Mouse (Mus musculus): Measurements from ENCODE around the gene Rgs8. TPM values are rescaled to one million over a fixed set of nuclear protein-coding genes. Genes with fewer than 3 reads are reported as not detected.

Gene Rgs8
- total and polyA plus RNA-seq, 3 experiments, result 0.06 TPM; not detected in 2

DNA sequence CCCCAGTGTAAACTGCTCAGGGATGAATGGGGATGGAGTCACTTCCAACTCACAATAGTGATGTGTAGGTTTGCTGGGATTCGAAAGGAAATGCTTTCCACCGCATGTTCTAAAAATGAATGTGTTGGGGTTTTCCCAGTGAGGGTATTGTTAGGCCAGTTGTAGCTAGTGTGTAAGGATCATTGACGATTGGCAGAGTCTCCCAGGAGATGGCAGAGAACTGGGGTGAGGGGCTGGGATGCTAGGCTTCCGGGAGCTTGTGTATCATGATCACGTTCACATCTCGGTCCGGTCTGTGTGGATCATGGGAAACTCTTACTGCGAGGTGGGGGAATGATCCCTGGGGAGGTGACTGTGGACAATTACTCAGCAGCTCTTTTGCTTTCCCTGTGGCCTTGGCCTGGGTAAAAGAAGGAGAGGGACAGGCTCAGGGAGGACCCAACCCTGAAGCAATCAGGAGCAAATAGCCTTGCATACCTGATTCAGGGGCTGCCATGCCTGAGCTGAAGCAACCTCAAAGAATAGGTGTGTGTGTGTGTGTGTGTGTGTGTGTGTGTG lies 50.1 kb downstream of the Rgs8 start:
- no peak overlapping the region for H3K9ac ChIP-seq (ENCODE audit: low read depth, low read length)

DNA sequence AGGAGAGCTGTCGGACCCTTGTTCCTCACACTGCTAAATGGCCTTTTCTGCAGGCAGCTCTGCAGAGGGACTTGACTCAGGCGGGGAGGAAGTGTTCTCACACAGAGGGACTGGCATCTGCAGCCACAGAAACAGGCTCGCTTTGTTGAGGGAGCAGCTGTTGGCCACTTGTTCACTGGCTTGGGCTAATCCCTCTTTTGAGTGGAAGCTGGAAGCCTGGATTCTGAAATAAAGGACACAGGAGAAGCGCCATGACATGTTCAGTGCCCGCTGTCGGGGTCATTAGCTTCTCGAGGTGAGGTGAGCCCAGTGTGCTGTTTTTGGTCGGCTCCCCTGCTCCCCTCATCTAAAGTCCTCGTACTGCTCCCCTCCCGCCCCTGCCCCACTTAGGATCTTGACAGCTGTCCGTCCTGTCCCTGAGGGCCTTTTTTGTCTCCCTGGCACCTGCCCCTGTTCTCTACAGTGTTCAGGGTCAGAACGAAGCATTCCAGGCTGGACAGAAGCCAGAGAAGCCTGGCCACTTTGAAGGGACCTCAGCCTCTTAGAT lies 50.7 kb downstream of the Rgs8 start:
- Histone ChIP-seq H3K79me2 (replicated peaks; ENCODE audit: control insufficient read depth, insufficient read depth, low read length) (no peaks in the 10 kb centered on the region), H3K27me3 (ENCODE audit: control insufficient read depth, insufficient read depth, low read length) (no peaks in the 10 kb centered on the region), H3K36me3 (ENCODE audit: control insufficient read depth, insufficient read depth, low read length) (no peaks in the 10 kb centered on the region), H3K9ac (ENCODE audit: low read depth, low read length) (no peak overlapping the region), H3K4me3 (no peak overlapping the region), H3K4me1 (ENCODE audit: control insufficient read depth, insufficient read depth, low read length) (no peaks in the 10 kb centered on the region; the same call in 1 of the 2 replicates), H3K27ac (no peak overlapping the region)
- intact Hi-C loops (cut with DNase I), result no loop called here
- no peak for DNase-seq
- 28% methylated on average over 12 of the region's 12 CpGs for WGBS
- no peak for TF ChIP-seq EP300 (IDR thresholded peaks at IDR 0.05; ENCODE audit: insufficient read depth, low read depth, low read length)
- no peak for TF ChIP-seq POLR2A (IDR thresholded peaks at IDR 0.05; ENCODE audit: insufficient read depth, low read depth, low read length)
- no peak for TF ChIP-seq CTCF (IDR thresholded peaks at IDR 0.05)

More for the DNA sequence above, 50.1 kb downstream of the Rgs8 start:
- intact Hi-C loops (cut with DNase I), result no loop called here
- TF ChIP-seq EP300 (IDR thresholded peaks at IDR 0.05; ENCODE audit: insufficient read depth, low read depth, low read length) (no peak), CTCF (IDR thresholded peaks at IDR 0.05) (no peak), POLR2A (IDR thresholded peaks at IDR 0.05; ENCODE audit: insufficient read depth, low read depth, low read length) (no peak)
- WGBS, result 39% methylated on average over 8 of the region's 8 CpGs
- H3K4me3 ChIP-seq, result no peak overlapping the region
- H3K4me1 ChIP-seq (ENCODE audit: control insufficient read depth, insufficient read depth, low read length), result no peaks in the 10 kb centered on the region; the same call in 1 of the 2 replicates
- no peak overlapping the region for H3K27ac ChIP-seq
- H3K27me3 ChIP-seq (ENCODE audit: control insufficient read depth, insufficient read depth, low read length), result no peaks in the 10 kb centered on the region
- H3K79me2 ChIP-seq (replicated peaks; ENCODE audit: control insufficient read depth, insufficient read depth, low read length), result no peaks in the 10 kb centered on the region
- no peaks in the 10 kb centered on the region for H3K36me3 ChIP-seq (ENCODE audit: control insufficient read depth, insufficient read depth, low read length)
- DNase-seq, result no peak

GRCm38 (mm10) chr1:153704174-153704573 lies 51.3 kb downstream of the Rgs8 start:
- Histone ChIP-seq H3K36me3 (ENCODE audit: control insufficient read depth, insufficient read depth, low read length) (no peaks in the 10 kb centered on the region), H3K27ac (no peak overlapping the region), H3K9ac (ENCODE audit: low read depth, low read length) (no peak overlapping the region), H3K79me2 (replicated peaks; ENCODE audit: control insufficient read depth, insufficient read depth, low read length) (no peaks in the 10 kb centered on the region), H3K4me3 (no peak overlapping the region), H3K27me3 (ENCODE audit: control insufficient read depth, insufficient read depth, low read length) (no peaks in the 10 kb centered on the region), H3K4me1 (ENCODE audit: control insufficient read depth, insufficient read depth, low read length) (no peaks in the 10 kb centered on the region; the same call in 1 of the 2 replicates)
- 65% methylated on average over 7 of the region's 7 CpGs for WGBS
- TF ChIP-seq CTCF (IDR thresholded peaks at IDR 0.05), result no peak
- no peak for TF ChIP-seq POLR2A (IDR thresholded peaks at IDR 0.05; ENCODE audit: insufficient read depth, low read depth, low read length)
- TF ChIP-seq EP300 (IDR thresholded peaks at IDR 0.05; ENCODE audit: insufficient read depth, low read depth, low read length), result no peak
- DNase-seq, result no peak
- intact Hi-C loops (cut with DNase I), result no loop called here

DNA sequence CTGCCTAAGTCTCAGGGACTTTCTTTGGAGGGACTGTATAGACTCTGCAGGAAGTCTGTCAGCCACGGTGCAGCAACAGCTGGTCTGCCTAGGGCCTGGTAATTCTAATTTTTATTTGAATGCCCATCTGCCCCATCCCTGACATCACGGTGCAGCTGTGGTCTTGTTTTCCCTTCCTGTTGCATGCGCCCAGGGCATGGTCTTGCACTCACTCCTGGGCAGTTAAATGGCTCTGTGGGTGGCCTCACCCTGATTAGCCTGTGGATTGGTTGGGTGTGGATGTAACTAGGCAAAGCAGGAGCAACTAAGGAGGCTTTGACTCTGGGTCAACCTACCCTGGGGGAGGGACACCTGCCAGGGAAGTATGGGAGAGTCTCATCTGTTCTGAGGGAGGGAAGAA lies 52.2 kb downstream of the Rgs8 start:
- H3K79me2 ChIP-seq (replicated peaks; ENCODE audit: control insufficient read depth, insufficient read depth, low read length), result no peaks in the 10 kb centered on the region
- H3K27ac ChIP-seq, result no peak overlapping the region
- H3K36me3 ChIP-seq (ENCODE audit: control insufficient read depth, insufficient read depth, low read length), result no peaks in the 10 kb centered on the region
- H3K27me3 ChIP-seq (ENCODE audit: control insufficient read depth, insufficient read depth, low read length), result no peaks in the 10 kb centered on the region
- H3K4me1 ChIP-seq (ENCODE audit: control insufficient read depth, insufficient read depth, low read length), result no peaks in the 10 kb centered on the region; the same call in 1 of the 2 replicates
- WGBS, result 84% methylated on average over 3 of the region's 3 CpGs
- no peak overlapping the region for H3K4me3 ChIP-seq
- H3K9ac ChIP-seq (ENCODE audit: low read depth, low read length), result no peak overlapping the region
- TF ChIP-seq CTCF (IDR thresholded peaks at IDR 0.05) (no peak), POLR2A (IDR thresholded peaks at IDR 0.05; ENCODE audit: insufficient read depth, low read depth, low read length) (no peak), EP300 (IDR thresholded peaks at IDR 0.05; ENCODE audit: insufficient read depth, low read depth, low read length) (no peak)
- no peak for DNase-seq
- intact Hi-C loops (cut with DNase I), result no loop called here

GRCm38 (mm10) chr1:153708626-153709025 lies 55.8 kb downstream of the Rgs8 start:
- Histone ChIP-seq H3K79me2 (replicated peaks; ENCODE audit: control insufficient read depth, insufficient read depth, low read length) (no peaks in the 10 kb centered on the region), H3K9ac (ENCODE audit: low read depth, low read length) (no peak overlapping the region), H3K36me3 (ENCODE audit: control insufficient read depth, insufficient read depth, low read length) (no peaks in the 10 kb centered on the region), H3K27me3 (ENCODE audit: control insufficient read depth, insufficient read depth, low read length) (no peaks in the 10 kb centered on the region), H3K4me3 (no peak overlapping the region), H3K4me1 (ENCODE audit: control insufficient read depth, insufficient read depth, low read length) (no peaks in the 10 kb centered on the region; the same call in 1 of the 2 replicates), H3K27ac (no peak overlapping the region)
- DNase-seq, result no peak
- WGBS, result 89% methylated on average over 5 of the region's 5 CpGs
- intact Hi-C loops (cut with DNase I), result no loop called here
- TF ChIP-seq CTCF (IDR thresholded peaks at IDR 0.05), result no peak

DNA sequence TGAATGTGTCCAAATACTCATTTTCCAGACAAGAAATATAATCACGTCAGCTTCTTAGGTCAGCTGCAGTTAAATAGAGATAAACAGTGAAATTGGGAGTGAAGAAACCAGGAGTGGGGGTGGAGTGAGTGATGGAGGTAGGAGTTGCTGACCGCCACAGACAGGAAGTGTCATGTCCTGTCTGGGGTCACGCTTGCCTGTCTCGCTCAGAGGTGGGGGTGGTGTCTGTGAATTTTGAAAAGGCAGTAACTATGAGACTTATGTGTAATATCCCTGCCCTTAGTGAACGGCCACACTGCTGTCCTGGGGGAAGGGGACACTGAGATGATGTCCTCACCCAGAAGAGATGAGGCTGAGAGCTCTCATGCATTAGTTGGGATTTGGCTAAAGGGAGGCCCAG lies 56.6 kb downstream of the Rgs8 start:
- H3K36me3 ChIP-seq (ENCODE audit: control insufficient read depth, insufficient read depth, low read length), result no peaks in the 10 kb centered on the region
- no peaks in the 10 kb centered on the region for H3K79me2 ChIP-seq (replicated peaks; ENCODE audit: control insufficient read depth, insufficient read depth, low read length)
- WGBS, result 57% methylated on average over 5 of the region's 5 CpGs
- no peaks in the 10 kb centered on the region for H3K27me3 ChIP-seq (ENCODE audit: control insufficient read depth, insufficient read depth, low read length)
- no peak overlapping the region for H3K4me3 ChIP-seq
- no peak overlapping the region for H3K27ac ChIP-seq
- no peak overlapping the region for H3K9ac ChIP-seq (ENCODE audit: low read depth, low read length)
- intact Hi-C loops (cut with DNase I), result no loop called here
- no peak for TF ChIP-seq CTCF (IDR thresholded peaks at IDR 0.05)
- no peak for DNase-seq
- no peaks in the 10 kb centered on the region for H3K4me1 ChIP-seq (ENCODE audit: control insufficient read depth, insufficient read depth, low read length)
